Mouse (Mus musculus) monocyte, adult 2 months (primary cell): ENCODE measurements around the gene Trim25.

Experiments
- DNase-seq, 2 experiments: peaks; one replicate each; pipeline ENCODE4 v3.0.0; 2022; ENCODE audit warnings: low spot score in 2 of 2, low read depth in 1 of 2

Trim25 gene

GRCm38 (mm10) chr11:89060423-89061089, 61.4 kb downstream of the Trim25 start:
- DNase-seq, result peak; percentile 47 to 65

- no peak for DNase-seq
Measured at GRCm38 (mm10) chr11:89061362-89061761, 62.2 kb downstream of the Trim25 start.

GRCm38 (mm10) chr11:89064312-89064711, 65.1 kb downstream of the Trim25 start:
- DNase-seq, result no peak

DNA sequence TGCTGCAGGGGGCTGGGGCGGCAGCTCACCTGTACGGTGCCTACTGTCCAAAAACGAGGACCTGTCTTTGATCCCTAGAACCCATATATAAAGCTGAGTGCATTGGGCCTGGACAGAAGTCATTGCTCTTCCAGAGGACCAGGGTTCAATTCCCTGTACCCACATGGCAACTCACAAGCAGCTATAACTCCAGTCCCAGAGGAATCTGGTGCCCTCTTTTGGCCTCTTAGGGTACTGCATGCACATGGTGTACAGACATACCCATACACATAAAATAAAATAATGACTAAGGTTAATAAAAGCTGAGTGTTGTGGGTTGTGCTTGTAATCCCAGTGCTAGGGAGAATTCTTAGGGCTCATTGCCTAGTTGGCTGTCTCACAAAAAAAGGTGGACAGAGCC, 66.1 kb downstream of the Trim25 start:
- DNase-seq, result peak in 1 of 2 experiments; percentile 26

GRCm38 (mm10) chr11:89066126-89066525, 67.0 kb downstream of the Trim25 start:
- DNase-seq, result no peak

DNA sequence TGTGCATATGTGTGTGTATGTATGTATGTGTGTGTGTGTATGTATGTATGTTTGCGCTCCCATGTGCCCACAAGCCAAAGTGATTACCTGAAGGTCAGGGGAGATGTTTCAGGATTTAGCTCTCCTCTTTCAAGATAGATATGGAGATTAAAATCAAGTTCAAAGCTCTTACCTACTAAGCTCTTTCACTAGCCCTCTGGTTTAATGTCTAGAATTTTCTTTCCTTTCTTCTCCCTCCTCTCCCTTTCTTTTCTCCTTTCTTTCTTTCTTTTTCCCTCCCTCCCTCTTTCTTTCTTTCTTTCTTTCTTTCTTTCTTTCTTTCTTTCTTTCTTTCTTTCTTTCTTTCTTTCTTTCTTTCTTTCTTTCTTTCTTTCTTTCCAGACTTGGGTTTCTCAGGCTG, 67.6 kb downstream of the Trim25 start, which contains the start of gene Dgke:
Gene Dgke (minus strand): TSS at position 101 of the 400 bp plus-strand sequence.
- DNase-seq, result no peak

- no peak for DNase-seq
Measured at GRCm38 (mm10) chr11:89067301-89067822, 68.2 kb downstream of the Trim25 start.

- DNase-seq, result no peak
Measured at GRCm38 (mm10) chr11:89067871-89068490, 68.8 kb downstream of the Trim25 start.

- DNase-seq, result no peak
Measured at GRCm38 (mm10) chr11:89068649-89069048, 69.5 kb downstream of the Trim25 start.

- no peak for DNase-seq
Measured at GRCm38 (mm10) chr11:89069303-89069702, 70.1 kb downstream of the Trim25 start.
